Comparison of ENCODE assay signal across 9 mouse cellular contexts in genomic region chr1:189867034-189867433, GRCm38 (mm10). TPM values are rescaled to one million over a fixed set of nuclear protein-coding genes. Genes with fewer than 3 reads are reported as not detected.
A peak's percentile ranks its signal among the peaks of the same experiment; 100 is the strongest.
DNase-seq lines count a peak whose midpoint lies in the region; ATAC-seq and TF ChIP-seq lines count a peak whose summit lies in the region.
"Had no signal": no experiment of that assay in that cellular context is flagged by ENCODE, and none has a peak within 500 bp of the region (broad histone marks: within the 10 kb centered on the region; RNA-seq: fewer than 3 reads in every experiment).

No protein-coding gene starts in this region.

- WGBS in heart, embryonic 16.5 days = 14% methylated on average over 5 of the region's 5 CpGs
- WGBS in lung, embryonic 16.5 days = 16% methylated on average over 5 of the region's 5 CpGs

- H3K4me1 ChIP-seq in testis, adult 2 months (ENCODE audit: control insufficient read depth, insufficient read depth, low read length) = peaks cover 4% of the 10 kb centered on the region
- H3K4me1 ChIP-seq in heart, embryonic 16.5 days (ENCODE audit: control insufficient read depth, insufficient read depth, low read length) = peaks cover 20% of the 10 kb centered on the region
- H3K4me1 ChIP-seq in lung, embryonic 16.5 days (replicated peaks; ENCODE audit: control insufficient read depth, insufficient read depth, low read length) = peaks cover 17% of the 10 kb centered on the region

- ATAC-seq in heart, embryonic 16.5 days (replicated peaks; ENCODE audit: extremely low read depth, insufficient read depth, low FRiP score) = peak; percentile 69
- peak; percentile 32 for ATAC-seq in lung, embryonic 16.5 days (ENCODE audit: low read depth)

- H3K27ac ChIP-seq in testis, adult 2 months (ENCODE audit: control insufficient read depth, insufficient read depth, low read depth, low read length) = peak overlapping the region; percentile 18; the same call in 1 of the 2 replicates
- H3K27ac ChIP-seq in heart, embryonic 16.5 days (ENCODE audit: low read length) = peak overlapping the region; percentile 89
- peak overlapping the region; percentile 95 for H3K27ac ChIP-seq in lung, embryonic 16.5 days (ENCODE audit: low read length)
- H3K27ac ChIP-seq: macrophage had no signal

- H3K36me3 ChIP-seq in testis, adult 2 months (ENCODE audit: control insufficient read depth, insufficient read depth, low read length) = no peaks in the 10 kb centered on the region
- H3K36me3 ChIP-seq in heart, embryonic 16.5 days (ENCODE audit: control insufficient read depth, insufficient read depth) = peaks cover 22% of the 10 kb centered on the region
- peaks cover 15% of the 10 kb centered on the region for H3K36me3 ChIP-seq in lung, embryonic 16.5 days (ENCODE audit: control insufficient read depth, insufficient read depth, low read length)

- TF ChIP-seq POLR2A in testis, adult 2 months (IDR thresholded peaks at IDR 0.05; ENCODE audit: control insufficient read depth, low read depth, low read length) = no peak

- no peak overlapping the region for H3K4me3 ChIP-seq in testis, adult 2 months (ENCODE audit: control insufficient read depth, low read depth, low read length)
- no peak overlapping the region for H3K4me3 ChIP-seq in heart, embryonic 16.5 days (ENCODE audit: low read length)
- no peak overlapping the region for H3K4me3 ChIP-seq in lung, embryonic 16.5 days (ENCODE audit: low read length)

- DNase-seq in testis, postnatal 10 days (ENCODE audit: low spot score) = no peak
- DNase-seq in thymus, postnatal 4 days = peak; percentile 54
- DNase-seq in spleen, postnatal 4 days (ENCODE audit: low spot score in 2 of 2) = no peak
- DNase-seq in c-Kit-positive CD71-positive TER-119-positive erythroid progenitor cells, embryonic 14.5 days (ENCODE audit: low spot score) = no peak
- DNase-seq in ovary, adult 18-20 months (ENCODE audit: low spot score) = no peak

- no peak for TF ChIP-seq CTCF in testis, adult 2 months (IDR thresholded peaks at IDR 0.05; ENCODE audit: control insufficient read depth, insufficient read depth, insufficient replicate concordance, low read depth, low read length)

- H3K27me3 ChIP-seq in testis, adult 2 months (ENCODE audit: control insufficient read depth, insufficient read depth, low read length) = no peaks in the 10 kb centered on the region
- no peaks in the 10 kb centered on the region for H3K27me3 ChIP-seq in heart, embryonic 16.5 days (ENCODE audit: control insufficient read depth, insufficient read depth, low read length)
- no peaks in the 10 kb centered on the region for H3K27me3 ChIP-seq in lung, embryonic 16.5 days (ENCODE audit: control insufficient read depth, insufficient read depth, low read depth, low read length)

- H3K9me3 ChIP-seq in heart, embryonic 16.5 days (replicated peaks; ENCODE audit: control insufficient read depth, low read length) = no peaks in the 10 kb centered on the region
- H3K9me3 ChIP-seq in lung, embryonic 16.5 days (ENCODE audit: control insufficient read depth, low read length) = no peaks in the 10 kb centered on the region

- peak overlapping the region; percentile 48 for H3K4me2 ChIP-seq in heart, embryonic 16.5 days (ENCODE audit: low read depth, low read length)
- H3K4me2 ChIP-seq in lung, embryonic 16.5 days (ENCODE audit: low read depth, low read length) = peak overlapping the region; percentile 41

- peak overlapping the region; percentile 48 for H3K9ac ChIP-seq in heart, embryonic 16.5 days (ENCODE audit: low read length)
- peak overlapping the region; percentile 38 for H3K9ac ChIP-seq in lung, embryonic 16.5 days (ENCODE audit: low read length)

RNA-seq across cellular contexts. Expression of gene Smyd2, which starts 55.1 kb away (rescaled TPM):
- 22.1 and 23.4 TPM in 2 replicates for polyA plus RNA-seq in testis, adult 2 months (2012; rRNA removed)
- polyA plus RNA-seq in heart, embryonic 16.5 days (2015; fragmentation: Nextera tagmentation; extraction: Ambion mirVana) = 244 and 255 TPM in 2 replicates
- polyA plus RNA-seq in lung, embryonic 16.5 days (2015; fragmentation: Nextera tagmentation; extraction: Ambion mirVana) = 75.6 and 80.3 TPM in 2 replicates

Comparison
In these comparisons a context has a peak if more than half of its experiments do, and no peak if none do; other contexts are left out.
1. H3K27ac ChIP-seq: peak in every context shown above with its lines; median percentile 95 in lung, embryonic 16.5 days; 89 in heart, embryonic 16.5 days; 18 in testis, adult 2 months.